Mouse (Mus musculus) heart, embryonic 11.5 days (tissue): Measurements from ENCODE around the gene Tulp4. TPM values are rescaled to one million over a fixed set of nuclear protein-coding genes. Genes with fewer than 3 reads are reported as not detected.

Experiments
- ATAC-seq: fragments of 200-750 bp; cut with Nextera tagmentation; replicated peaks from 2 replicates; pipeline ENCODE4 v1.8.0; 2017; ENCODE audit warnings: moderate library complexity; ENCODE audit not compliant: insufficient number of reproducible peaks, low FRiP score, low TSS enrichment
- H3K27ac ChIP-seq: fragments of 300-500 bp; sonication (generic); 2 replicates; pipeline ENCODE4 v1.5.1; 2014; ENCODE audit warnings: mild to moderate bottlenecking, low read depth, low read length
- H3K27me3 ChIP-seq: fragments of 300-500 bp; sonication (generic); 2 replicates; pipeline ENCODE4 v1.6.1; 2014; ENCODE audit warnings: mild to moderate bottlenecking, low read length, mixed read lengths; ENCODE audit not compliant: control insufficient read depth, insufficient read depth
- H3K36me3 ChIP-seq: fragments of 300-500 bp; sonication (generic); 2 replicates; pipeline ENCODE4 v1.6.1; 2014; ENCODE audit warnings: mild to moderate bottlenecking, low read length, moderate library complexity, mixed read lengths; ENCODE audit not compliant: control insufficient read depth, insufficient read depth
- H3K4me1 ChIP-seq: fragments of 300-500 bp; sonication (generic); 2 replicates; pipeline ENCODE4 v1.6.1; 2014; ENCODE audit warnings: low read length; ENCODE audit not compliant: control insufficient read depth, insufficient read depth
- H3K4me2 ChIP-seq: fragments of 300-500 bp; sonication (generic); 2 replicates; pipeline ENCODE4 v1.6.1; 2014; ENCODE audit warnings: mild to moderate bottlenecking, moderate library complexity
- H3K4me3 ChIP-seq: fragments of 300-500 bp; sonication (generic); 2 replicates; pipeline ENCODE4 v1.5.1; 2014; ENCODE audit warnings: low read depth, low read length
- H3K9ac ChIP-seq: fragments of 300-500 bp; sonication (generic); 2 replicates; pipeline ENCODE4 v1.6.1; 2014; ENCODE audit warnings: mild to moderate bottlenecking, low read depth, low read length, moderate library complexity
- H3K9me3 ChIP-seq: fragments of 300-500 bp; sonication (generic); replicated peaks from 2 replicates; pipeline ENCODE4 v1.6.1; 2016; ENCODE audit warnings: low read length; ENCODE audit not compliant: control insufficient read depth
- WGBS: fragments of 180-500 bp; shearing (Covaris S2); extraction: QIAGEN DNeasy Blood & Tissue Kit; methylation state at CpG from one replicate; pipeline ENCODE4 v1.1.7; 2014; ENCODE audit not compliant: insufficient replicate concordance; 5-methylcytosine and 5-hydroxymethylcytosine counted together
- polyA plus RNA-seq: library from polyadenylated mRNA; unstranded; fragments of >200 nt; fragmentation: Nextera tagmentation; extraction: Ambion mirVana; gene quantifications from 2 replicates; pipeline ENCODE4 v1.2.1, GENCODE M21; 2014

The Tulp4 gene
- 63.3 and 79.0 TPM in 2 replicates for polyA plus RNA-seq

DNA sequence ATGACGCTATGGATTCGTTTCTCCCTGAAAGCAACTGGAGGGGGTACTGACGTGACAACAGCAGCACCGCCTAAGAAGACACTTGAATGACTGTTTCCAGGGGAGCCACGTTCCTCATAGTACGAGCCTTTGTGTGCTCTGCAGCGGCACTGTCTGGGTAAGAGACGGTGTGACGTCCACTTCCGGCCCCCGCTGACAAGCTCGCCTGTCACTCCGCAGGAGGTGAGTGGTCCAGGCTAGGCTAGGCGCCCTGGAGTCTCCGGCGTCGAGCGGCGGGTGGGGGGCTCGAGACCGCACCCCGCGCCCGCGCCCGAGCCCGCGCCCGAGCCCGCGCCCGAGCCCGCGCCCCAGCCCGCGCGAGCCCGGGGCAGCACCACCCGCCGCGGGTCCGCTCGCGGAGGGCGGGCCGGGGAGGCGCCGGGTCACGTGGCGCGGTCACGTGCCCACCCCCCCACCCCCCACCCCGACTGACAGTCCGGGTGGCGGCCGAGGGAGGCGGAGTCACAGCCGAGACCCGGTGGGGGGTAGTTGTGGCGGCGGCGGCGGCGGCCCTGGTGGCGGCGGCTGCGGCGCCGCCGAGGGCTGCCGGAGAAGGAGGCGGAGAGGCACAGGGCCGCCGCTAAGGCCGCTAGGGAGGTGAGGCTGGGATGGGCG is at the start of gene Tulp4:
Gene Tulp4 (plus strand): TSS at position 77 of the 654 bp plus-strand sequence.
- H3K9ac ChIP-seq, result peak within 1 kb of the TSS; percentile 92
- peak within 1 kb of the TSS; percentile 73 for H3K4me3 ChIP-seq
- no peaks in the 10 kb centered on the region for H3K36me3 ChIP-seq
- peaks cover 13% of the 10 kb centered on the region for H3K4me1 ChIP-seq
- no peaks in the 10 kb centered on the region for H3K9me3 ChIP-seq
- H3K27ac ChIP-seq, result peak within 1 kb of the TSS; percentile 87
- peaks cover 3% of the 10 kb centered on the region; the same call in 1 of the 2 replicates for H3K27me3 ChIP-seq
- 2% methylated on average over 19 of the region's 76 CpGs for WGBS
- peak within 1 kb of the TSS; percentile 93 for H3K4me2 ChIP-seq
- peak; percentile 97 for ATAC-seq

DNA sequence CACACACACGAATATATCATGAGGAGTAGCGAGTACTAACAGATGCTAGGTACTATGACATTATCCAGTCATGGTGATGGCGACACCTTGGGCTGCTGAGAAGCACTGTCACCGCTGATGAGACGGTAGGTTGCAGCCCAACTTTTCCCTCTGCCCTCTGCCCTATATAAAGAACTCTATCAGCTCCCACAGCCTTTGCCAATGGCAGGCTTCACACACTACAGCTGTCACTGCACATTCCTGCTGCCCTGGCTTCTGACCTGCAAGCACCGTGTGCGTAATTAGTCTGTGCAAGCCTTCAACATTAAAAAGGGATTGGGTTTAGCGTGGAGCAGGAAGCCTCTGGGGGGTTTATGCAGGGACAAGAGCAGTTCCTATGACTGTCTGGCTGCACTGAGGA is 43.4 kb upstream of the Tulp4 start:
- no peaks in the 10 kb centered on the region for H3K27me3 ChIP-seq
- no peak overlapping the region for H3K27ac ChIP-seq
- 54% methylated on average over 8 of the region's 8 CpGs for WGBS
- no peak overlapping the region for H3K4me3 ChIP-seq
- no peaks in the 10 kb centered on the region for H3K9me3 ChIP-seq
- no peak overlapping the region for H3K9ac ChIP-seq
- H3K36me3 ChIP-seq, result peaks cover 7% of the 10 kb centered on the region
- no peak overlapping the region for H3K4me2 ChIP-seq
- ATAC-seq, result no peak
- no peaks in the 10 kb centered on the region for H3K4me1 ChIP-seq

DNA sequence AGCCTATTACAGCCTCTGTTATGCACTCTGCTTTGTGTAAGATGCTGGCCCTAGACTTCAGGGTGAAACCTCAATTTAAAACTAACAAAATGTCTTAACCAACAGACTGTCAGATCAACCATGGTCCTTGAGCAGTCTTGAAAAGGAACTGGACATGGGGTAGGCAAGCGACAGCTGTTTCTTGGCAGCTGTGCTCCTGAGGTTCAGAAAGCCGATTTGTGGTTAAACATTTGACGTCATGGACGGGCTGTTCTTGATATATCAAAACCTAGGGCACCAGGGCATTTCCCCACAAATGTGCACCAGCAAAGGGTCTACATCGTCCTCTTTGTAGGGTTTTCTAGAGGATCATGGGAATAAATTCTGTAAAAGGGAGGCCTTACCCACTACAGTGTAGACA is 42.7 kb upstream of the Tulp4 start:
- Histone ChIP-seq H3K36me3 (peaks cover 7% of the 10 kb centered on the region), H3K4me1 (no peaks in the 10 kb centered on the region), H3K27ac (no peak overlapping the region), H3K4me2 (no peak overlapping the region), H3K27me3 (no peaks in the 10 kb centered on the region), H3K4me3 (no peak overlapping the region), H3K9me3 (no peaks in the 10 kb centered on the region), H3K9ac (no peak overlapping the region)
- WGBS, result 84% methylated on average over 5 of the region's 5 CpGs
- no peak for ATAC-seq

DNA sequence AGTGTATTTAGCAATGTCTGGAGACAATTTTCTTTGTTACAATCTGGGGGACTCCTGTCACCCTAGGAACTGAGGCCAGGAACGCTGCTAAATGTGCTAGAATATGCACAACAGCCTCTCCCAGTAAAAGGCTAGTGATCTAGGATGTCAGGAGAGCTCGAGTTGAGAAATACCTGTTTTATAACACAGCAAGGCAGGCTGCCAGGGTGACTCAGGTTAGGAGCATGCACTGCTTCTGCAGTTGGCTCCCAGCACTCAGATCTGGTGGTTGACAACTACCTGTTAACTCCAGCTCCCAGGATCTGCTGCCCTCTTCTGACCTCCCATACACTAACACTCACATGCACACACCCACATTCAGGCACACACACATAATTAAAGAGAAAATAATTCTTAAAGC is 40.2 kb upstream of the Tulp4 start:
- no peak for ATAC-seq
- H3K9me3 ChIP-seq, result no peaks in the 10 kb centered on the region
- H3K4me2 ChIP-seq, result no peak overlapping the region
- H3K4me3 ChIP-seq, result no peak overlapping the region
- WGBS, result 92% methylated on average over 2 of the region's 2 CpGs
- peaks cover 7% of the 10 kb centered on the region for H3K36me3 ChIP-seq
- no peak overlapping the region for H3K27ac ChIP-seq
- no peaks in the 10 kb centered on the region for H3K27me3 ChIP-seq
- no peak overlapping the region for H3K9ac ChIP-seq
- H3K4me1 ChIP-seq, result no peaks in the 10 kb centered on the region

DNA sequence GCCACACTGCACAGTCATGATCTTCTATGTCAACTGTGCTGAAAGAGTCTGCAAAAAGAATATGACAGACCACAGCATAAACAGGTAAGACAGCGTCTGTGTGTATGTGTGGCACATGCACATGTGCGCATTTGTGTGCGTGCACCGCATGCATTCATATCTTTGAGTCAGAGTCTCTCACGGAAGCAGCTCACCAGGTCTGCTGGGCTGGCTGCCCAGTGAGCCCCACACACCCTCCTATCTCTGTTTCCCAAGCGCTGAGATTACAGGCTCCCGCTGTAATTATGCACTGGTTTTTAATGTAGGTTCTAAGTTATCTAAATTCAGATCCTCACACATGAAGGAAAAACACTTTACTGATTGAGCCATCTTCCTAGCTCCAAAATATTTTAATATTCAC is 38.6 kb upstream of the Tulp4 start:
- H3K36me3 ChIP-seq, result peaks cover 7% of the 10 kb centered on the region

DNA sequence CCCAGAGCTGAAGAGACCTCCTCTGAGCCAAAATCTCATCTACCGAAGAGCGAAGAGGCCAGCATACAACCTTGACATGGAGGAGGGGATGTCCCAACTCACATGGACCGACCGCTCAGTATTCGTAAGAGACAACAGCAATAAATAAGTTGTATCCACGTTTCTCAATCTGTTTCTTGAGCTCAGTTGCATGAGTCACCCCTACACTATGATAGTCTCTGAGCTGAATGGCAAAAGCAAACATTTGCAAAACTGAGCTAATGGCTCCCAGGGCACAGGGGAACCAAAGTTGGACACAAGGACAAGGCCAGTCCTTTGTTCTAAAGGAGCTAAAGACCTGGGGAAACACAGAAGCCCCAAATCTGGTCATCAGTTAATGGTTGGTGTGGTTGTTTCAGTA is 36.4 kb upstream of the Tulp4 start:
- WGBS, result 88% methylated on average over 6 of the region's 6 CpGs
- Histone ChIP-seq H3K27me3 (no peaks in the 10 kb centered on the region), H3K27ac (no peak overlapping the region), H3K4me1 (no peaks in the 10 kb centered on the region), H3K36me3 (peaks cover 11% of the 10 kb centered on the region), H3K9me3 (no peaks in the 10 kb centered on the region), H3K9ac (no peak overlapping the region), H3K4me2 (no peak overlapping the region), H3K4me3 (no peak overlapping the region)
- no peak for ATAC-seq

More for the DNA sequence above, 38.6 kb upstream of the Tulp4 start:
- no peak overlapping the region for H3K27ac ChIP-seq
- no peak overlapping the region for H3K4me3 ChIP-seq
- H3K9ac ChIP-seq, result no peak overlapping the region
- ATAC-seq, result no peak
- WGBS, result 91% methylated on average over 7 of the region's 7 CpGs
- H3K4me2 ChIP-seq, result no peak overlapping the region
- no peaks in the 10 kb centered on the region for H3K9me3 ChIP-seq
- no peaks in the 10 kb centered on the region for H3K27me3 ChIP-seq
- H3K4me1 ChIP-seq, result no peaks in the 10 kb centered on the region

DNA sequence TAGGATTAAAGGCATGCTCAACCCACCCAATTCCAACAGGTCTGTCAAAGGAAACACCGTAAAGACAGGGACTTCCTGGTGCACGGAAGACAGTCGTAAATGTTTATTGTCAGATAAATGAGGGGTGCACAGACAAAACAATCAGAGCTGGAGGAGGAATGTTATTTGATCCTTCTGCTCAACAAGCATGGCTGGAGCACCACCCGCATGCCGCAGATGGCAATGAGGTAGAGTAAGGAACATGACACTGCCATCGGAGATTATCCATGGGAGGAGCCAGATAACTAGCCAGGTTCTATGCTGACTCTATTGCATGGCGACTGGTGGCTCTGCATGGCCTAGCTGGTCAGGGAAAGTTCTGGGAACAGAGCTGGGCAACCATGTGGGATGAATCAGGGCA is 32.8 kb upstream of the Tulp4 start:
- Histone ChIP-seq H3K4me2 (no peak overlapping the region), H3K4me3 (no peak overlapping the region), H3K27me3 (no peaks in the 10 kb centered on the region), H3K36me3 (peaks cover 4% of the 10 kb centered on the region; the same call in 1 of the 2 replicates), H3K9me3 (no peaks in the 10 kb centered on the region), H3K4me1 (no peaks in the 10 kb centered on the region), H3K27ac (no peak overlapping the region), H3K9ac (no peak overlapping the region)
- no peak for ATAC-seq
- 80% methylated on average over 7 of the region's 7 CpGs for WGBS

DNA sequence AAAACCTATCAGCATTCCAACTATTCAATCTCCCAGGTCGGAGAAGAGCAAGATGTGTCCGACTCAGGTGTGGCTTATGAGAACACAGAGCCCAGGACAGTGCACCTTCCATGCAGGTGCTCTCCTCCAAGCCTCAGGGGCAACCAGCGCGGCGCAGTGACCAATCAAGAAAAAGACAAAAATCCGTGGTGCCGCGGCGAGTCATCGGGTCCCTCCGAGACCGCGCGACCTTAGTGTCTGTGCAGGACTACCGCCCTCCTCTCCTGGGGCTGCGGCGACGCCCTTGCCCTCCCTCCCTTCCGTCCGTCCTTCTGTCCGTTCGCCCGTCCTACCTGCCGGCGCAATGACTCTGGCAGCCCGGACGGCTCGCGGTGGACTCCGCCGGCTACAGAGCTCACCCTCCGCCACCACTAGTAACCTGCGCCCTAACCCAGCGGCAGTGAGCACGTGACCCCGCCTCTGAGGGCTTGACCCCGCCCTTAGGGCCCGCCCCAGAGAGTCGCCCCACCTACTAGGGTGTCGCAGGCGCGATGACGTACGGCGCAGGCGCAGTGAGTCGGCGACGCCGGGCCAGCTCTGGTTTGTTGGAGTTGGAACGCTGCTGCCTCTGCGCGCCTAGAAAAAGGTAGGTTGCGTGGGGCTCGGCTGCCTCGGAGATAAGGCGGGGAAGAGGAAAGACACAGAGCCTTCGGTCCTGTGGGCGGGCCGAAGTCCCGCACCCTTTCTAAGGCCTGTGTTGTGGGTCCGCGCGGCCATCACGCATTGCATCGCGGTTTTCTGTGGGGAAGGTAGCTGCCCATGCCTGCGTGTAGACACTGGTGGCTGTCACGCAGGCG is 26.7 kb upstream of the Tulp4 start, which contains the start of the genes Serac1 and Gtf2h5:
Gene Serac1 (minus strand): TSS at position 455 of the 836 bp plus-strand sequence.
Gene Gtf2h5 (plus strand): TSS at position 500 of the 836 bp plus-strand sequence.
- ATAC-seq, result peak; percentile 100
- Histone ChIP-seq H3K27ac (peak within 1 kb of the TSS; percentile 67), H3K4me1 (peaks cover 4% of the 10 kb centered on the region; the same call in 1 of the 2 replicates), H3K9me3 (no peaks in the 10 kb centered on the region), H3K36me3 (peaks cover 6% of the 10 kb centered on the region; the same call in 1 of the 2 replicates), H3K9ac (peak within 1 kb of the TSS; percentile 82), H3K4me2 (peak within 1 kb of the TSS; percentile 80), H3K27me3 (no peaks in the 10 kb centered on the region), H3K4me3 (peak within 1 kb of the TSS; percentile 69)
- under 1% methylated on average over 70 of the region's 70 CpGs for WGBS
